Mouse (Mus musculus): ENCODE results near the gene Zcchc8.
"Not testable (repeated sequence)": the region's sequence is repeated elsewhere in the genome, so short reads cannot be mapped to it uniquely, and the experiment has no call there.

Zcchc8 gene

DNA sequence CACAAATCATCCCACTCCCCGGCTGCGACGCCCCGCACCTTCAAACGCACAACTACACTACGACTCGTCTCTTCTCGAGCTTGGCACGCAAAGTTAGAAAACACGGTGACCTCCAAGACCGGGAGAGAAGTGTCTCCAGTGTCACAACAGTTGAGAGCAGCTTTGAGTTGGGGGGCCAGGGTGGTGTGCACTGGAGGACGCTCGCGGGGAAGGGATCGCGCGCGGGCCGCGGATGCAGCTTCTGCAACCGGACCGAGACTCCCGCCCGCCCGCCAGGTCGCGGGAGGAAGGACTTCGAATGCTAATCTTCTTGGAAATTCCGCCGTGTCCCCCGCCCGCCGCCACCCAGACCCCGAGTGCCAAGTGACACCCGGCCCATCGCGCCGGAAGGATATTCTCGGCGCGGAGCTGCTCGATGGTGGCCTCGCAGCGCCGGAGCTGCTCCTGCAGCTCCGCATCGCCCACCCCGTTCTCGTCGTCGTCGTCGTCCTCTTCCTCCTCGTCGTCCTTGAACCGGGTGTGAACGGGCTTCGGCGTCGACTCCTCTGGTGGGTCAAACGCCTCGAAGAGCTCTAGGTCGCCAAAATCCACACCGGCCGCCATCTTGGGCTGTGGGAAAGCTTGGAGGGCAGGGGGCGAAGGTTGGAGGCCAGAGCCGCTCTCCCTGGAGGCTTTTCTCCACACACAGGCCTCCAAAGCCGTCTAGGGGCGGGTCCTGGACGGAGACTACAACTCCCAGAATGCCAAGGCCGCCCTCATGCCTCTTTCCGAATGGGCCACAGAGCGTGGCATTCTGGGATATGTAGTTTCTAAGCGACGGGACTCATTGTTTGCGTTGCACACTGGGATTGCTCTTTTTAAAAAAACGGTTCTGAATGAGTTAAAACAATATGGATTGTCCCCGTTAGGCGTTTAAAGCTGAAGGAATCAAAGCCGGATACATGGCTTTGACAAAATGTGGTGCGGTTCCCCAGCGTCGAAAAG is at the start of gene Zcchc8:
TSS of gene Zcchc8 (minus strand) at position 773 of the 984 bp plus-strand sequence.
- peak; percentile 97 for DNase-seq

- not testable (repeated sequence) for DNase-seq
These were observed 45.6 kb upstream of the Zcchc8 start for GRCm38 (mm10) chr5:123766455-123766854.

DNA sequence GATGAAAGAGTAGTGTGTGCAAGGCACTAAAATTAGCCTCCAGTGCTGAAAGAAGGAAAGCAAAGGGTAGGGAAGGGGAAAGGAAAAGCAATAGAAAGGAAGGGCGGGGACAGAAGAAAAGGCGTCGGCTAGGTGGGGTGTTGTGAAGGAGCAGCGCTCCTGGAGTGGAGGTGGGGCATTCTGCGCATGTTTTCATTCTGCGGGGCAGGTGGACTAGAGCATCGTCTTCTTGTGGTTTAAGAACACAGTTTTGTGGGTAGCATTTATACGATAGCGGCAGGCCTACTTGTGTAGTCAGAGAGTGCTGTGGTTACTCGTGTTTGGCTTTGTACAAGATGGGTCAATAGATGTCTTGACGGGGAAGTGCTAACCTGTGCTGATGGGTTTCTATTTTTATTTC is 44.6 kb upstream of the Zcchc8 start:
- DNase-seq: no peak

GRCm38 (mm10) chr5:123749065-123750064 is 28.5 kb upstream of the Zcchc8 start, which contains the start of the genes Rsrc2 and Kntc1:
Gene Rsrc2 (minus strand): TSS chr5:123749414.
Gene Kntc1 (plus strand): TSS chr5:123749716.
- DNase-seq: peak; percentile 99

GRCm38 (mm10) chr5:123748339-123749064 is 27.6 kb upstream of the Zcchc8 start:
- no peak for DNase-seq

DNA sequence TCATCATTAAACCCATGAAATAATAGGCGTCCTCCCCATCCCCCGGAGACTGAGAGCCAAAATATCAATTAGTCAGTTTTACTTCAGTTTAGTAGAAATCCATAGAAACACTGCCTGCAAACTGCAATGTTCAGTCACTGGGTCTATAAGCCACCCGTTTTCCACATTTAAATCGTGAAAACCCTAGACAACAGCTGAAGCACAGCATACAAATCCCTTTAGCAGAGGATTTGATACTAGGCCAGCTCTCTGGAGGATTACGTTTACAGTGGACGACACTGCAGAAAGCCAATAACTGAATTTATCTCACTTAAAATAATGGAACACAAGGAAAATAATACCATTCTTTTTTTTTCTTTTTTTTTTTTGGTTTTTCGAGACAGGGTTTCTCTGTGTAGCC is 26.7 kb upstream of the Zcchc8 start:
- no peak for DNase-seq

GRCm38 (mm10) chr5:123746253-123746652 is 25.4 kb upstream of the Zcchc8 start:
- no peak for DNase-seq

- no peak for DNase-seq
These were observed 23.5 kb upstream of the Zcchc8 start for GRCm38 (mm10) chr5:123744358-123744757.

DNA sequence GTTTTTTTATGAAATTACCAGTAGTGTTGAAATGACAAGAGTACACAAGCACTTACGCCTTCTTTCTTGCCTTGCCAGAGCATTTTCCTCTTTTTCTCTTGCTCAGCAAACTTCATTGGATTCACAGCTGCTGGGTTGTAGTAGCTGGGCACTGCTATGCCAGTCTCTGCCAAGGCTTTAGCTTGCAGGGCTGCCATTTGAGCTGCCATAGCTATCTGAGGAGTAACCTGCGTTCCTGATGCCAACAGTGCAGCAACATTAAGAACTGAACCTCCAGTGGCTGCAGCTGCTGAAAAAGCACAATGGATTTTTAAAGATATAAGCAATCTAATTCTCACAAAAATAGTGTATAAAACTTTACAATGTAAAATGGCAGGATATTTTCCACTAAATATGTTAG is 10.1 kb upstream of the Zcchc8 start:
- DNase-seq: no peak

DNA sequence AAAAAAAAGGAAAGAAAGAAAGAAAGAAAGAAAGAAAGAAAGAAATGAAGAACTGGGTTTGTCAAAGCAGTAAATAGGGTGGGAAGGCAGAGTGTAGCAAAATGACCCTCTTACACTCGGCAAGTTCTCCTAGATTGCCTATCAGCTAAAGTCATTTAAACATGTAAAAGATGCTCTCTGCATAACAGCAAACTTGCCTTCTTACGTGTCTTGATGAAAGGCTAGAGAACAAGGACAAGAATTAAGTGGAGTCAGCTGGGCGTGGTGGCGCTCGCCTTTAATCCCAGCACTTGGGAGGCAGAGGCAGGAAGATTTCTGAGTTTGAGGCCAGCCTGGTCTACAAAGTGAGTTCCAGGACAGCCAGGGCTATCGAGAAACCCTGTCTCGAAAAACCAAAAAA is 2.9 kb upstream of the Zcchc8 start:
- not testable (repeated sequence) for DNase-seq

DNA sequence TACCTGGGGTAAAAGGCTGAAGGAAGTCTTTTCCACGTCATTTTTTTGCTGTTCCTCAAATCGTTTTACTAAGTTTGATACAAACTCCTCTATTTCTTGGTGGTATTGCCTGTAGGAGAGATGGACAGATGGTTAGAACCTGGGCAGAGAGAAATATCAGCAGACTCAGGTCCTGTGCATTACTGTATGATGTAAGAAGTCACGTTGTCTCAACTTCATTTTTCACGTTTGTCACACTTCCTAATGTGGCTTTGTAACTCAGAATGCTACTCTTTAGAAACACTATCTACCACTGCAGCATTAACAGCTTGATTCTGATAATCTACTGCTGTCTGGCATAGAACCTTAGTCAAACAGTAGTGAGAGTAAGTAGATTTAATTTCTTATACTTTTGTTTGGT is 6.3 kb downstream of the Zcchc8 start:
- no peak for DNase-seq

DNA sequence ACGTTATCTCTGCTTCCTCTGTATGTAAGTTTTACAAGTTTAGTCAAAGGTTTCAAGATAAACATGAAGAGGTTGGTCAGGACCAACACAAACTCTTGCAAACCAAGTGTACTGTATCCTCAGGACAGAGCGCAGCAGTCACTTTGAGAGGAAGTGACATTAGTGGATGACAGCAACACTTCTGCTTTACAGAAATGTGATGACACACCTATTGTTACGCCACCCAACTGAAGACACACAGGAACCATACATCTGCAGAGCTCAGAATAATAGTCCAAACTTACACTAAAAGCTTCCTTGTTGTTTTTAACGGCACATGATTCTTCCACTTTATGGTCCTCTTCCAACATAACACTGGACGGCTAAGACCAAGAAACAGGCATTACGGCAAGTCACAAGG is 7.1 kb downstream of the Zcchc8 start:
- DNase-seq: no peak

DNA sequence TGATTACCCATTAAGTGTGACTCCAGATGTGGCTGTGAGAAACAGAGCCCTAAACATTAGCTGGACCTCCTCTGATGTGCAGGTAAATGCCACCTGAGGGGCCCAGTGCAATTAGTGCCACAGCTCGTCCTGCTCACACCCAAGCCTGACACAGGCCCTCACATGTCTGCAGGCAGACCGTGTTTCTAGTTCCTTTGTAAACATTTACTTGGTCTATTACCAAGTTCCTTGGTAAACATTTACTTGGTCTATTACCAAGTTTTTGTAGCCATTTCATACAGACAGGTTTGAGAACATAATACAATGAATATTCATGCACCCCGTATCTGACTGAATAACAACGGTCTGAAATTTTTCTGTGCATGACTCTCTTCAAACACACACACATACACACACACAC is 11.3 kb downstream of the Zcchc8 start:
- DNase-seq: peak; percentile 21

DNA sequence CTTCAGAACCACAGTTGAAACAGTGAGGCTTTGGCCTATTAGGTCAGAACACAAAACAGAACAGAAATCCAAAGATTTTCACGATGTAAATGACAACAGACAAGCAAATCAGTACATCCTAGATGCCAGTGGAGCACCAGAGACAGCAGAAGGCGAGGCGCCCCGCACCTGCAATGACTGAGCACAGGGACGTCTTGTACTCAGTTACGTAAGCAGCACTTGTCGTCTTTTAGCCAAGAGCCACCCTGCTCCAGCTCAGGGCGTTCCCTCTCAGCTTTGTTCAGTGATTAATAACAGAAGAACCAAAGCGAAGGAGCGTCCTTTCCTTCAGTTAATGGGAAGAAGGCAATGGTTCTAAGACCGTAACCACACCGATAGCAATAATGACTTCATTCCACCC is 12.3 kb downstream of the Zcchc8 start:
- no peak for DNase-seq

GRCm38 (mm10) chr5:123700625-123701024 is 20.3 kb downstream of the Zcchc8 start:
- DNase-seq: peak; percentile 79

DNA sequence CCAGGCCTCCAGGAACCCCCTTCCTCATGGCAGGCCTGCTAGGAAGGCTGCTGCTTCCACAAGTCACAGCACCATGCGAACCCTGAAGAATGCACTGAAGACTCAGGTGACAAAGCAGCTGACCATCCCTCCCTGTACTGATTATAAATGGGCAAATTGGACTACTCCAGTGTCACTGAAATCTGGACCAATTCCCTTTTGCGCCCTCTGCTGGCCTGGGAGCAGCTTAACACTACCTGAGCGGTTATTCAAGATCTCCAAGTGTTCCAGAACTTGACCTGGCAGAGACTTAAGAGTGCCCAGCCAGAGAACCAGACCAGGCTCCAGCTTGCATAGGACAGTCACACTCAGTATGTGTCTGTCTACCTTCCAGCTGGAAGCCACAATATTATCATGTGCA is 21.7 kb downstream of the Zcchc8 start:
- DNase-seq: peak; percentile 76

GRCm38 (mm10) chr5:123696961-123697360 is 23.9 kb downstream of the Zcchc8 start:
- DNase-seq: no peak

GRCm38 (mm10) chr5:123696244-123696643 is 24.7 kb downstream of the Zcchc8 start:
- no peak for DNase-seq

GRCm38 (mm10) chr5:123694468-123694867 is 26.4 kb downstream of the Zcchc8 start:
- DNase-seq: peak; percentile 26

GRCm38 (mm10) chr5:123684221-123685144 is 36.4 kb downstream of the Zcchc8 start, which contains the start of gene Clip1:
Gene Clip1 (minus strand): TSS chr5:123684618.
- peak; percentile 81 for DNase-seq

Data from kidney, postnatal 14 days (tissue).